Mouse (Mus musculus): ENCODE results near the gene Cib1.

- no peak for TF ChIP-seq CTCF (conservative IDR thresholded peaks at IDR 0.05; ENCODE audit: insufficient read depth, insufficient read length, low read depth, low read length)
- TF ChIP-seq POLR2A (IDR thresholded peaks at IDR 0.05; ENCODE audit: low read depth, low read length) = no peak
These were observed 49.0 kb upstream of the Cib1 start for GRCm38 (mm10) chr7:80281646-80282045.

All from kidney, adult 2 months (tissue).